Mouse (Mus musculus) MEL (cell line): ENCODE measurements around the gene Galnt2.

Experiments used
- CTCF ChIP-seq, 3 experiments: IDR thresholded peaks in 2 of 3; conservative IDR thresholded peaks in 1 of 3; 2 replicates each; pipeline ENCODE4 v1.5.1; 2011 to 2012; ENCODE audit warnings: low read length in 3 of 3, low read depth in 2 of 3, mild to moderate bottlenecking in 2 of 3, improper control_type of control experiment in 1 of 3, inconsistent platforms in 1 of 3, mixed read lengths in 1 of 3, moderate library complexity in 1 of 3; ENCODE audit not compliant: control insufficient read depth in 1 of 3, insufficient read depth in 1 of 3, poor library complexity in 1 of 3, severe bottlenecking in 1 of 3
- EP300 ChIP-seq, 2 experiments: IDR thresholded peaks; 2 replicates each; pipeline ENCODE4 v1.6.1; 2011; ENCODE audit warnings: improper control_type of control experiment in 2 of 2, low read length in 2 of 2, low read depth in 1 of 2, mild to moderate bottlenecking in 1 of 2
- GATA1 ChIP-seq: IDR thresholded peaks from 2 replicates; pipeline ENCODE4 v1.6.1; 2011; ENCODE audit warnings: low read depth, low read length, improper control_type of control experiment
- HCFC1 ChIP-seq: IDR thresholded peaks from 2 replicates; pipeline ENCODE4 v1.6.1; 2012; ENCODE audit warnings: low read depth, mild to moderate bottlenecking, inconsistent platforms, low read length, improper control_type of control experiment, moderate library complexity
- MYC ChIP-seq: IDR thresholded peaks from 2 replicates; pipeline ENCODE4 v1.6.1; 2011; ENCODE audit warnings: low read depth, mild to moderate bottlenecking, low read length, improper control_type of control experiment, moderate library complexity
- POLR2A ChIP-seq, 2 experiments: IDR thresholded peaks; 2 replicates each; pipeline ENCODE4 v1.6.1; 2011 to 2012; ENCODE audit warnings: low read length in 2 of 2, mild to moderate bottlenecking in 2 of 2, control low read depth in 1 of 2, improper control_type of control experiment in 1 of 2, low read depth in 1 of 2, moderate library complexity in 1 of 2; ENCODE audit not compliant: control insufficient read depth in 1 of 2, insufficient read depth in 1 of 2, poor library complexity in 1 of 2
- USF1 ChIP-seq: IDR thresholded peaks from 2 replicates; pipeline ENCODE4 v1.6.1; 2014; ENCODE audit warnings: low read depth, mild to moderate bottlenecking, inconsistent platforms, low read length, improper control_type of control experiment, moderate library complexity
- ZKSCAN1 ChIP-seq: IDR thresholded peaks from 2 replicates; pipeline ENCODE4 v1.6.1; 2012; ENCODE audit warnings: low read depth, mild to moderate bottlenecking, inconsistent platforms, low read length, improper control_type of control experiment, moderate library complexity

DNA sequence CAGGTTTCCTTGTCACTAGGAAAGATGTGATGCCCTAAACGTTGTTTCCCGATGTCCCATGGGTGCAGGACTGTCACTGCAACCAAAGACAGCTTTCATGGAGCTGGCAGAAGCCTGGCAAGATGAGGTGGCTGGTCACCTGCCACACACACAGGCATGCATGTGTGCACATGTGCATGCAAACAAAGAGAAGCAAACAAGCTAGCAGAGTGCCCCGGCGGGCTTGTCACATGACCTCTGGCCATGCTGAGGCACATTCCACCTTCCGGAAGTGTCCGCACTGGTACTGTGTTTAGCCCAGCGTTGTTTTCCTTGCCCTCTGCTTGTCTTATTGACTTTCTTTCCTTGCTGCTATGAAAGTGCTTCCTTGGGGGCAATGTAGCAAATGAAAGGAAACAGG lies 97.1 kb downstream of the Galnt2 start:
- TF ChIP-seq POLR2A (IDR thresholded peaks at IDR 0.05; ENCODE audit: control insufficient read depth in 1 of 2, insufficient read depth in 1 of 2, low read depth in 1 of 2, low read length in 2 of 2, poor library complexity in 1 of 2) (no peak), CTCF (IDR thresholded peaks at IDR 0.05 in 2 of 3, conservative IDR thresholded peaks at IDR 0.05 in 1 of 3; ENCODE audit: control insufficient read depth in 1 of 3, insufficient read depth in 1 of 3, low read depth in 2 of 3, low read length in 3 of 3, poor library complexity in 1 of 3, severe bottlenecking in 1 of 3) (no peak), MYC (no peak), GATA1 (no peak), USF1 (no peak), HCFC1 (no peak), EP300 (IDR thresholded peaks at IDR 0.05; ENCODE audit: low read depth in 1 of 2, low read length in 2 of 2) (no peak), ZKSCAN1 (no peak)
